Mouse (Mus musculus) cerebellum, adult 8-10 months (tissue): ENCODE measurements around the gene Gm10128.
"Not testable (repeated sequence)": the region's sequence is repeated elsewhere in the genome, so short reads cannot be mapped to it uniquely, and the experiment has no call there.

ENCODE experiments used
- DNase-seq: peaks from one replicate; pipeline ENCODE4 v3.0.0; 2022

The Gm10128 gene

DNA sequence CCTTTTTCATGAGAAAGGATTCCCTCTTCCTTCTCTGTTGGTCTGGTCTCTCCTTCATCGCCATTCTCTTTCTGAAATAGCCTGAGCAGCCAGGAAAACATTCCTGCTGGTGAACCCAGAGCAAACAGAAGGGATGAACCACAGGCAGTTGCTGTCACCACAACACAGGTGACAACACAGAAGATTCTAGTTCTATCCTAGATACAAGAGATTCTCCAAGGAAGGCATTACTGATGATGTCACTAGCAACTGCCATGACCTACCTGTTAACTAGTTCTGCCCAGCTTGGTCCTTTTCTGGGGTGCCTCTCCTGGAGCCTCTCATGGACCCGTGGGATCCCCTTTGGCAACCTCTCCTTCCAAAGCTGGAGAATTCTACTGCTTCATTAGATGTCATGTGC is at the start of gene Gm10128:
TSS of gene Gm10128 (minus strand) at position 101 of the 400 bp plus-strand sequence.
- DNase-seq: not testable (repeated sequence)

DNA sequence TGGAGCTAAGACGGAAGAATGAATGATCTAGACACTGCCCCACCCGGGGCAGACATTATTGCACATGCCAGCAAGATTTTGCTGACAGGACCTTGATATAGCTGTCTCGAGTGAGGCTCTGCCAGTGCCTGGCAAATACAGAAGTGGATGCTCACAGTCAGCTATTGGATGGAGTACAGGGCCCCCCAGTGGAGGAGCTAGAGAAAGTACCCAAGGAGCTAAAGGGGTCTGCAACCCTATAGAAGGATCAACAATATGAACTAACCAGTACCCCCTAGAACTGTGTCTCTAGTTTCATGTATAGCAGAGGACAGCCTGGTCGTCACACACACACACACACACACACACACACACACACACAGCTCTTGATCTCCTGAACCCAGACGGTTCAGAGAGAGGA is 37.4 kb upstream of the Gm10128 start:
- not testable (repeated sequence) for DNase-seq

DNA sequence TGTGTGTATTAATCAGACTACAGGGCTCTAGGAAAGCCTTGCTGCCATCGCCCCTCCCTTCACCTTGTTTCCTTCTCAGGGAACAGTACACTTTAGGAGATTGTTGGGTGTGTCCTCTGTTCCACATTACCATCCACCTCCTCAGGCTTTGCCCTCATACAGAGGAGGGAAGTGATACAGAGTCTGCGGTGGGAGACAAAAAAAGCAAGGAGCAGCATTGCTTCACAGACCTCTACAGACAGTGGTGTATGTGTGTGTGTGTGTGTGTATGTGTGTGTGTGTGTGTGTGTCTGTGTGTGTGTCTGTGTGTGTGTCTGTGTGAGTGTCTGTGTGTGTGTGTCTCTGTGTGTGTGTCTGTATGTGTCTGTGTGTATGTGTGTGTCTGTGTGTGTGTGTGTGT is 18.7 kb upstream of the Gm10128 start:
- DNase-seq: not testable (repeated sequence)

DNA sequence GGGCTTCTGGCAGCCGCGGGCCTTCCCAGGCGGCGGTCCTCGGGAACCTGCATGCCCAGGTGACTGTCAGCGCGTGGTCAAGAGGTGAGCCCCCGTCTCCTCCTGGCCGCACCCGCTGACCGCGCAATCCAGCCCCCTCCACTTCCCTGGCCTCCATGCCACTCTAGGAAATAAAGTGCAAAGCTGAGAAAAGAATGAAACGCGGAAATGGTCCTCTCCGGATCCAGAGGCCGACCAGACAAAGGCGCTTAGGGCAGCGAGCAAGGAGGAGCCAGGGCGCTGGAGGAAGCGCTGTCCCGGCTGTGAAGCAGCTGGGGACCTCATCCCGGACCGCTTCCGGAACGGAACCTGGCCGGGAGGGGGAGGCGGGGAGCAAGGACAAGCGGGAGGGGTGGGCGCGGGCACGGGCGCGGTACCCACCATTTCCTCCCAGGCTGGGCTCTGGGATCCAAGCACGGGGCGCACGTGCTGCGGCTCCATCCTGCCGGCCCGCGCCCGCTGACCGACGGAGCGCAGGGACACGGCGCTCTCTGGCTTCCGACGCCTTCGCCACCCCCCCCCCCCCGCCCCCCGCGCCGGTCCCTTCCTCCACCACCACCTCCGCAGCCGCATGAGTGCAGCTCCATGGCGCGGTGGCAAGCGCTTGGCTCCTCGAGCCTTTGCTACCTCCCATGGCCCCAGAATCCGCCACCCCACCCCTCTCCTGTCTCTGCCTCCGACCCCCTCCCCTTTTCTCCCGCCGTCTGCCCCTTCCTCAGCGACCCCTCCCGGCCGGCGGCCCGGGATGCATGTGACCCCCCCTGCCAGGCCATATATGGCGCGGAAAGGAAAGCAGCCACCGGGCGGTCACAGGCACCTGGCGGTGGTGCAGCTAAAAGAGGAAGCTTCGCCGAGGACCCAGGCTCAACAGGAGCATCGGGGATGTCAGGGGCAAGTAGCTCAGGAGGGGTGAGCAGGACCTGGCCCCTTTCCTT is 14.6 kb upstream of the Gm10128 start:
- DNase-seq: not testable (repeated sequence)

DNA sequence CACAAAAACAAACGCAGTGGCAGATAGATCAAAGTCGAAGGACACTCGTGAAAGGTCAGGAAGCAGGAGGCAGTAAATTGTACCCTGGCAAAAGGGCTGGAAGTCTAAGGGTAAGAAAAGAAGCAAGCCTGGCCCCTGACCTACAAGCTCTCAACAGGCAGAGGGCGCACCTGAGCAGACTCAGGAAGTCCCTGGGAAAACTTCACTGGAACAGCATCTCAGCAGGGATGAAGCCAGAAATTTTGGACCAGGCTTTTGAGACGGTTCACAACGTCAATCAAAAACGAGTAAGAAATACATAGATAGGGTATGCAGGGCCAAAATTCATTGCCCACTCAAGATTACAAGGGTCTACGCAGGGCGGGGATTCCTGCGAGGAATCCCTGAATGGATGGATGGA is 13.7 kb upstream of the Gm10128 start:
- not testable (repeated sequence) for DNase-seq

DNA sequence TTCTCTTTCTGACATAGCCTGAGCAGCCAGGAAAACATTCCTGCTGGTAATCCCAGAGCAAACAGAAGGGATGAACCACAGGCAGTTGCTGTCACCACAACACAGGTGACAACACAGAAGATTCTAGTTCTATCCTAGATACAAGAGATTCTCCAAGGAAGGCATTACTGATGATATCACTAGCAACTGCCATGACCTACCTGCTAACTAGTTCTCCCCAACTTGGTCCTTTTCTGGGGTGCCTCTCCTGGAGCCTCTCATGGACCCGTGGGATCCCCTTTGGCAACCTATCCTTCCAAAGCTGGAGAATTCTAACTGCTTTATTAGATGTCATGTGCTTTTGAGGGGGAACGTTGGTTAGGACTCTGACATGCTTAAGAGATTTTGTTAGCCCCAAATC is 48.3 kb downstream of the Gm10128 start, which contains the start of gene Gm10338:
TSS of gene Gm10338 (minus strand) at position 101 of the 400 bp plus-strand sequence.
- not testable (repeated sequence) for DNase-seq
